ENCODE assay signal across 17 mouse cellular contexts in genomic region chr5:15466218-15466617, GRCm38 (mm10). TPM values are rescaled to one million over a fixed set of nuclear protein-coding genes. Genes with fewer than 3 reads are reported as not detected.
DNase-seq lines count a peak whose midpoint lies in the region; ATAC-seq and TF ChIP-seq lines count a peak whose summit lies in the region.
"Not testable (repeated sequence)": the region's sequence is repeated elsewhere in the genome, so short reads cannot be mapped to it uniquely, and the experiment has no call there.
"Had no signal": no experiment of that assay in that cellular context is flagged by ENCODE, and none has a peak within 500 bp of the region (broad histone marks: within the 10 kb centered on the region; RNA-seq: fewer than 3 reads in every experiment).

No protein-coding gene starts in this region.

- peak; percentile 49; the same call in 1 of the 2 replicates for ATAC-seq in forebrain, embryonic 11.5 days (replicated peaks; ENCODE audit: low FRiP score)
- ATAC-seq in heart, embryonic 12.5 days (ENCODE audit: insufficient number of reproducible peaks, low FRiP score) = peak; percentile 53; the same call in 1 of the 2 replicates
- 0 out of 2 replicates have a peak, but pooled peaks have one; percentile 38 for ATAC-seq in hindbrain, embryonic 12.5 days (ENCODE audit: low FRiP score)
- ATAC-seq in kidney, postnatal 0 days (replicated peaks; ENCODE audit: low FRiP score, low read depth) = peak; percentile 46; the same call in 1 of the 2 replicates
- not testable (repeated sequence) for ATAC-seq in limb, embryonic 14.5 days (ENCODE audit: low FRiP score, low read depth)
- ATAC-seq in midbrain, embryonic 14.5 days (ENCODE audit: low FRiP score, low TSS enrichment) = peak; percentile 57; the same call in 1 of the 2 replicates
- ATAC-seq in neural tube, embryonic 12.5 days (ENCODE audit: low FRiP score, low read depth) = peak; percentile 25; the same call in 1 of the 2 replicates

- H3K4me2 ChIP-seq in forebrain, embryonic 11.5 days (ENCODE audit: low read depth, low read length, severe bottlenecking); heart, embryonic 12.5 days; hindbrain, embryonic 12.5 days (replicated peaks); kidney, postnatal 0 days (ENCODE audit: low read length); limb, embryonic 14.5 days (replicated peaks; ENCODE audit: low read depth, low read length, severe bottlenecking); midbrain, embryonic 14.5 days (ENCODE audit: low read length); neural tube, embryonic 12.5 days (replicated peaks): not testable (repeated sequence)

- not testable (repeated sequence) for TF ChIP-seq POLR2A in limb, embryonic 14.5 days (IDR thresholded peaks at IDR 0.05; ENCODE audit: borderline replicate concordance, extremely low read depth, insufficient read depth, insufficient read length)

- not testable (repeated sequence) for H3K4me1 ChIP-seq in forebrain, embryonic 11.5 days (replicated peaks; ENCODE audit: control insufficient read depth, insufficient read depth, low read length); heart, embryonic 12.5 days (replicated peaks); hindbrain, embryonic 12.5 days; kidney, postnatal 0 days (replicated peaks; ENCODE audit: insufficient read depth, low read length); limb, embryonic 14.5 days (ENCODE audit: control insufficient read depth, insufficient read depth, low read length); midbrain, embryonic 14.5 days (ENCODE audit: control insufficient read depth, insufficient read depth, low read length); neural tube, embryonic 12.5 days

- not testable (repeated sequence) for H3K36me3 ChIP-seq in forebrain, embryonic 11.5 days (ENCODE audit: control insufficient read depth, insufficient read depth, low read length); heart, embryonic 12.5 days; hindbrain, embryonic 12.5 days; kidney, postnatal 0 days (ENCODE audit: insufficient read depth, low read length); limb, embryonic 14.5 days (ENCODE audit: control insufficient read depth, insufficient read depth, low read length); midbrain, embryonic 14.5 days (ENCODE audit: control insufficient read depth, insufficient read depth, low read length); neural tube, embryonic 12.5 days

- not testable (repeated sequence) for H3K4me3 ChIP-seq in forebrain, embryonic 11.5 days (ENCODE audit: low read depth, low read length); heart, embryonic 12.5 days; hindbrain, embryonic 12.5 days; kidney, postnatal 0 days (replicated peaks; ENCODE audit: low read depth, low read length); limb, embryonic 14.5 days (replicated peaks; ENCODE audit: low read length); midbrain, embryonic 14.5 days (replicated peaks; ENCODE audit: low read depth, low read length); neural tube, embryonic 12.5 days

- 55% methylated on average over 1 of the region's 1 CpGs for WGBS in forebrain, embryonic 11.5 days
- WGBS in heart, embryonic 12.5 days = 47% methylated on average over 1 of the region's 1 CpGs
- WGBS in hindbrain, embryonic 12.5 days = 57% methylated on average over 1 of the region's 1 CpGs
- 56% methylated on average over 1 of the region's 1 CpGs for WGBS in kidney, postnatal 0 days
- WGBS in limb, embryonic 14.5 days = 61% methylated on average over 1 of the region's 1 CpGs
- 58% methylated on average over 1 of the region's 1 CpGs for WGBS in midbrain, embryonic 14.5 days
- 60% methylated on average over 1 of the region's 1 CpGs for WGBS in neural tube, embryonic 12.5 days

- H3K27ac ChIP-seq in forebrain, embryonic 11.5 days (ENCODE audit: low read depth, low read length); heart, embryonic 12.5 days (ENCODE audit: poor library complexity, severe bottlenecking); hindbrain, embryonic 12.5 days; kidney, postnatal 0 days; limb, embryonic 14.5 days (replicated peaks; ENCODE audit: low read depth, low read length); midbrain, embryonic 14.5 days (replicated peaks; ENCODE audit: low read depth, low read length); neural tube, embryonic 12.5 days: not testable (repeated sequence)

- peak; percentile 6 for DNase-seq in adipocyte (ENCODE audit: low spot score)
- not testable (repeated sequence) for DNase-seq in forebrain, embryonic 11.5 days (ENCODE audit: low spot score); kidney, postnatal 0 days (ENCODE audit: low spot score); midbrain, embryonic 14.5 days
- peak; percentile 2 for DNase-seq in limb, embryonic 14.5 days (ENCODE audit: low spot score)

- not testable (repeated sequence) for H3K9ac ChIP-seq in forebrain, embryonic 11.5 days (ENCODE audit: low read length); heart, embryonic 12.5 days; hindbrain, embryonic 12.5 days; kidney, postnatal 0 days (ENCODE audit: low read depth, low read length); limb, embryonic 14.5 days (ENCODE audit: low read depth, low read length, severe bottlenecking); midbrain, embryonic 14.5 days (replicated peaks; ENCODE audit: low read length); neural tube, embryonic 12.5 days

- TF ChIP-seq CTCF in kidney, postnatal 0 days (IDR thresholded peaks at IDR 0.05; ENCODE audit: low read depth) = not testable (repeated sequence)

- not testable (repeated sequence) for H3K27me3 ChIP-seq in forebrain, embryonic 11.5 days (ENCODE audit: control insufficient read depth, insufficient read depth, low read length); heart, embryonic 12.5 days (replicated peaks); hindbrain, embryonic 12.5 days; kidney, postnatal 0 days (ENCODE audit: insufficient read depth, low read length); limb, embryonic 14.5 days (ENCODE audit: control insufficient read depth, insufficient read depth, low read length); midbrain, embryonic 14.5 days (ENCODE audit: control insufficient read depth, insufficient read depth, low read length); neural tube, embryonic 12.5 days (replicated peaks)

- H3K9me3 ChIP-seq in forebrain, embryonic 11.5 days (ENCODE audit: control insufficient read depth, low read length) = peaks cover 10% of the 10 kb centered on the region
- peaks cover 16% of the 10 kb centered on the region for H3K9me3 ChIP-seq in heart, embryonic 12.5 days (replicated peaks)
- H3K9me3 ChIP-seq in hindbrain, embryonic 12.5 days (replicated peaks) = peaks cover 32% of the 10 kb centered on the region
- not testable (repeated sequence) for H3K9me3 ChIP-seq in kidney, postnatal 0 days (replicated peaks; ENCODE audit: low read length); limb, embryonic 14.5 days (ENCODE audit: control insufficient read depth, low read length)
- H3K9me3 ChIP-seq in midbrain, embryonic 14.5 days (ENCODE audit: control insufficient read depth, low read length) = peaks cover 30% of the 10 kb centered on the region
- peaks cover 30% of the 10 kb centered on the region for H3K9me3 ChIP-seq in neural tube, embryonic 12.5 days

RNA-seq across cellular contexts. Expression of gene Gm21149, which starts 10.1 kb away (rescaled TPM):
- polyA plus RNA-seq in forebrain, embryonic 11.5 days (2014; fragmentation: Nextera tagmentation; extraction: Ambion mirVana) = not detected in 2 replicates
- 0.29 and 0.69 TPM in 2 replicates for polyA plus RNA-seq in heart, embryonic 12.5 days (2016; fragmentation: Nextera tagmentation; extraction: Ambion mirVana)
- polyA plus RNA-seq in hindbrain, embryonic 12.5 days (2016; fragmentation: Nextera tagmentation; extraction: Ambion mirVana) = not detected in 2 replicates
- not detected in 2 replicates for polyA plus RNA-seq in kidney, postnatal 0 days (2015; fragmentation: Nextera tagmentation; extraction: Ambion mirVana)
- not detected in 2 replicates for polyA plus RNA-seq in limb, embryonic 14.5 days (2012; rRNA removed)
- not detected in 2 replicates for polyA plus RNA-seq in limb, embryonic 14.5 days (2014; fragmentation: Nextera tagmentation; extraction: Ambion mirVana)
- polyA plus RNA-seq in midbrain, embryonic 14.5 days (2014; fragmentation: Nextera tagmentation; extraction: Ambion mirVana) = not detected in 2 replicates
- not detected in 2 replicates for polyA plus RNA-seq in neural tube, embryonic 12.5 days (2016; fragmentation: Nextera tagmentation; extraction: Ambion mirVana)
- polyA plus RNA-seq: activated CD4-positive, CD25-positive, alpha-beta regulatory T cell, adult 4 months; embryonic facial prominence, embryonic 11.5 days; erythroblast, embryonic 14.5 days; forebrain, embryonic 14.5 days; forebrain, postnatal 0 days; frontal cortex, adult 2 months; heart, postnatal 0 days; hindbrain, embryonic 16.5 days; intestine, embryonic 15.5 days had no signal
